Mouse (Mus musculus): Measurements from ENCODE around the gene Lpcat1.

GRCm38 (mm10) chr13:73533716-73534115 is 66.7 kb downstream of the Lpcat1 start:
- TF ChIP-seq CTCF (conservative IDR thresholded peaks at IDR 0.05; ENCODE audit: low read length) (no peak), NANOG (IDR thresholded peaks at IDR 0.05; ENCODE audit: borderline replicate concordance, low read length) (no peak), POU5F1 (IDR thresholded peaks at IDR 0.05; ENCODE audit: borderline replicate concordance, low read length) (no peak)

Data from E14TG2a.4 (cell line).